Mouse (Mus musculus) kidney, postnatal 36 days (tissue): Measurements from ENCODE around the gene Setd3.
A peak's percentile ranks its signal among the peaks of the same experiment; 100 is the strongest.

Experiments
- DNase-seq, 2 experiments: peaks; one replicate each; pipeline ENCODE4 v3.0.0; 2021 to 2022; ENCODE audit warnings: mixed read lengths in 2 of 2

The Setd3 gene

GRCm38 (mm10) chr12:108179246-108179320 lies at the start of gene Setd3:
Setd3 (minus strand) TSS chr12:108179314.
- no peak for DNase-seq

- DNase-seq, result no peak
Measured at GRCm38 (mm10) chr12:108227527-108227926, 48.4 kb upstream of the Setd3 start.

GRCm38 (mm10) chr12:108226941-108227340 lies 47.8 kb upstream of the Setd3 start:
- no peak for DNase-seq

- DNase-seq, result no peak
Measured at GRCm38 (mm10) chr12:108226216-108226615, 47.1 kb upstream of the Setd3 start.

- no peak for DNase-seq
Measured at GRCm38 (mm10) chr12:108225781-108226180, 46.7 kb upstream of the Setd3 start.

- no peak for DNase-seq
Measured at GRCm38 (mm10) chr12:108223357-108223756, 44.2 kb upstream of the Setd3 start.

GRCm38 (mm10) chr12:108221712-108222111 lies 42.6 kb upstream of the Setd3 start:
- DNase-seq, result no peak

- DNase-seq, result no peak
Measured at GRCm38 (mm10) chr12:108221206-108221605, 42.1 kb upstream of the Setd3 start.

- peak in 1 of 2 experiments; percentile 38 for DNase-seq
Measured at GRCm38 (mm10) chr12:108220621-108221020, 41.5 kb upstream of the Setd3 start.

- no peak for DNase-seq
Measured at GRCm38 (mm10) chr12:108219825-108220616, 40.9 kb upstream of the Setd3 start.

GRCm38 (mm10) chr12:108219163-108219562 lies 40.0 kb upstream of the Setd3 start:
- no peak for DNase-seq

- peak; percentile 69 to 85 for DNase-seq
Measured at GRCm38 (mm10) chr12:108217572-108217971, 38.5 kb upstream of the Setd3 start.

GRCm38 (mm10) chr12:108216611-108217370 lies 37.7 kb upstream of the Setd3 start:
- no peak for DNase-seq

GRCm38 (mm10) chr12:108215090-108215489 lies 36.0 kb upstream of the Setd3 start:
- DNase-seq, result no peak

- DNase-seq, result no peak
Measured at GRCm38 (mm10) chr12:108213090-108214041, 34.3 kb upstream of the Setd3 start.

- DNase-seq, result no peak
Measured at GRCm38 (mm10) chr12:108212476-108212875, 33.4 kb upstream of the Setd3 start.

- DNase-seq, result no peak
Measured at GRCm38 (mm10) chr12:108212071-108212470, 33.0 kb upstream of the Setd3 start.

GRCm38 (mm10) chr12:108210623-108211022 lies 31.5 kb upstream of the Setd3 start:
- DNase-seq, result no peak

- peak; percentile 65 to 88 for DNase-seq
Measured at GRCm38 (mm10) chr12:108208726-108209438, 29.8 kb upstream of the Setd3 start.

- no peak for DNase-seq
Measured at GRCm38 (mm10) chr12:108208216-108208615, 29.1 kb upstream of the Setd3 start.

- peak; percentile 69 to 93 for DNase-seq
Measured at GRCm38 (mm10) chr12:108206641-108207040, 27.5 kb upstream of the Setd3 start.

- DNase-seq, result no peak
Measured at GRCm38 (mm10) chr12:108204978-108205377, 25.9 kb upstream of the Setd3 start.

- DNase-seq, result no peak
Measured at GRCm38 (mm10) chr12:108203895-108204294, 24.8 kb upstream of the Setd3 start.
